Mouse (Mus musculus): ENCODE measurements around the gene Etl4. TPM values are rescaled to one million over a fixed set of nuclear protein-coding genes. Genes with fewer than 3 reads are reported as not detected.
A peak's percentile ranks its signal among the peaks of the same experiment; 100 is the strongest.

The Etl4 gene
- polyA plus RNA-seq (2015; fragmentation: Nextera tagmentation; extraction: Ambion mirVana): 12.4 and 13.8 TPM in 2 replicates

GRCm38 (mm10) chr2:19909171-19909899, at the start of gene Etl4:
TSS of gene Etl4 (plus strand) at chr2:19909780.
- DNase-seq (ENCODE audit: low spot score): peak; percentile 43
- Histone ChIP-seq H3K4me3 (ENCODE audit: low read depth, low read length) (peak within 1 kb of the TSS; percentile 40), H3K9ac (ENCODE audit: low read length) (peak within 1 kb of the TSS; percentile 43; the same call in 1 of the 2 replicates), H3K4me2 (replicated peaks; ENCODE audit: low read depth) (peak within 1 kb of the TSS; percentile 61), H3K27ac (replicated peaks) (no peak within 1 kb of the TSS), H3K36me3 (ENCODE audit: control insufficient read depth, insufficient read depth, low read length) (no peaks in the 10 kb centered on the region), H3K27me3 (ENCODE audit: control insufficient read depth, insufficient read depth, low read length) (no peaks in the 10 kb centered on the region), H3K9me3 (ENCODE audit: control insufficient read depth, low read length) (no peaks in the 10 kb centered on the region), H3K4me1 (replicated peaks; ENCODE audit: control insufficient read depth, insufficient read depth) (no peaks in the 10 kb centered on the region)
- ATAC-seq (ENCODE audit: low FRiP score, low TSS enrichment): peak; percentile 67; the same call in 1 of the 2 replicates
- TF ChIP-seq CTCF (IDR thresholded peaks at IDR 0.05; ENCODE audit: low read depth): peak; percentile 62
- no peak for TF ChIP-seq EP300 (optimal IDR thresholded peaks at IDR 0.05)
- under 1% methylated on average over 37 of the region's 37 CpGs for WGBS

DNA sequence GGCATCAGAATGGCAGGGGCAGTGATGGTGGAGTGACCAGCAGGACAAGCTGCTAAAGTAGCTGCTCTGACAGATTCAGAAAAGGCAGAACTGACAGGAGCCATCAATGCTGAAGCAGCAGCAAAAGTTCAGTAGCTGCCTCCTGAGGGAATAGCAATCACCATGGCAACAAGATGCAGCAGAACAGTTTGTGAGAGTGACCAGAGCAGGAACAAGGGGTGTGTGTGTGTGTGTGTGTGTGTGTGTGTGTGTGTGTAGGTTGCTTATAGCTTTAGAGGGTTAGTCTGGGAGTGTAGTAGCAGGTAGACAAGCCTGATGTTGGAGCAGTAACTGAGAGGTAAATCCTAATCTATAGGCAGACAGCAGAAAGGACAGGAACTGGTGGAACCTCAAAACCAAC, 40.4 kb upstream of the Etl4 start:
- H3K4me1 ChIP-seq (replicated peaks; ENCODE audit: control insufficient read depth, insufficient read depth): no peaks in the 10 kb centered on the region
- H3K4me2 ChIP-seq (replicated peaks; ENCODE audit: low read depth): no peak overlapping the region
- H3K27ac ChIP-seq (replicated peaks): no peak overlapping the region
- no peaks in the 10 kb centered on the region for H3K27me3 ChIP-seq (ENCODE audit: control insufficient read depth, insufficient read depth, low read length)
- peak; percentile 40; the same call in 1 of the 2 replicates for ATAC-seq (ENCODE audit: low FRiP score, low TSS enrichment)
- TF ChIP-seq EP300 (optimal IDR thresholded peaks at IDR 0.05) (no peak), CTCF (IDR thresholded peaks at IDR 0.05; ENCODE audit: low read depth) (no peak)
- no peak for DNase-seq (ENCODE audit: low spot score)
- H3K9me3 ChIP-seq (ENCODE audit: control insufficient read depth, low read length): no peaks in the 10 kb centered on the region
- H3K4me3 ChIP-seq (ENCODE audit: low read depth, low read length): no peak overlapping the region
- H3K36me3 ChIP-seq (ENCODE audit: control insufficient read depth, insufficient read depth, low read length): no peaks in the 10 kb centered on the region
- no peak overlapping the region for H3K9ac ChIP-seq (ENCODE audit: low read length)

DNA sequence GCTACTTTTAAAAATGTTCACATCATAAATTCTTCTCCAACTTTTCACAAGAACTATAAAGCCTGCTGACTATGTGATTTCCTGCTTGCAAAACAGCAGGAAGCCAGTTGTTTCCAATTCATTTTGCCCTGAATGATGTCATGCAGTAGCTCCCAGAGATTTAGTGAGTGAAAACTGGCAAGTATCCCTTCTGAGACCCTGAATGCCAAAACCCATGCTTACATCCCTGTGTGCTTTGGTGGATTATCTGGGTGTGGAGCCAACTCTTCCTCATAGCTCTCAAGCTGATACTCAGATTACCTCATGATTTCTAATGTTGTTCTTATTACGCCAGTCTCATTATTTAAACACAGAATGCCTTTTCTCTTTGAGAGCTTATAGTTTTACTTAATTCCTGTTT, 37.7 kb upstream of the Etl4 start:
- Histone ChIP-seq H3K9ac (ENCODE audit: low read length) (no peak overlapping the region), H3K27me3 (ENCODE audit: control insufficient read depth, insufficient read depth, low read length) (no peaks in the 10 kb centered on the region), H3K9me3 (ENCODE audit: control insufficient read depth, low read length) (no peaks in the 10 kb centered on the region), H3K36me3 (ENCODE audit: control insufficient read depth, insufficient read depth, low read length) (no peaks in the 10 kb centered on the region), H3K4me2 (replicated peaks; ENCODE audit: low read depth) (no peak overlapping the region), H3K4me3 (ENCODE audit: low read depth, low read length) (no peak overlapping the region), H3K4me1 (replicated peaks; ENCODE audit: control insufficient read depth, insufficient read depth) (no peaks in the 10 kb centered on the region), H3K27ac (replicated peaks) (no peak overlapping the region)
- DNase-seq (ENCODE audit: low spot score) (no peak), ATAC-seq (ENCODE audit: low FRiP score, low TSS enrichment) (no peak)
- 61% methylated on average over 1 of the region's 1 CpGs for WGBS
- TF ChIP-seq CTCF (IDR thresholded peaks at IDR 0.05; ENCODE audit: low read depth) (no peak), EP300 (optimal IDR thresholded peaks at IDR 0.05) (no peak)

- TF ChIP-seq CTCF (IDR thresholded peaks at IDR 0.05; ENCODE audit: low read depth) (peak; percentile 43), EP300 (optimal IDR thresholded peaks at IDR 0.05) (no peak)
- Histone ChIP-seq H3K4me1 (replicated peaks; ENCODE audit: control insufficient read depth, insufficient read depth) (no peaks in the 10 kb centered on the region), H3K9ac (ENCODE audit: low read length) (no peak overlapping the region), H3K27ac (replicated peaks) (no peak overlapping the region), H3K4me3 (ENCODE audit: low read depth, low read length) (no peak overlapping the region), H3K27me3 (ENCODE audit: control insufficient read depth, insufficient read depth, low read length) (no peaks in the 10 kb centered on the region), H3K36me3 (ENCODE audit: control insufficient read depth, insufficient read depth, low read length) (no peaks in the 10 kb centered on the region), H3K9me3 (ENCODE audit: control insufficient read depth, low read length) (no peaks in the 10 kb centered on the region), H3K4me2 (replicated peaks; ENCODE audit: low read depth) (no peak overlapping the region)
- ATAC-seq (ENCODE audit: low FRiP score, low TSS enrichment): no peak
- DNase-seq (ENCODE audit: low spot score): no peak
- WGBS: 52% methylated on average over 4 of the region's 4 CpGs
Measured at GRCm38 (mm10) chr2:19890875-19891274, 18.7 kb upstream of the Etl4 start.

- TF ChIP-seq EP300 (optimal IDR thresholded peaks at IDR 0.05): no peak
- no peak for TF ChIP-seq CTCF (IDR thresholded peaks at IDR 0.05; ENCODE audit: low read depth)
- Histone ChIP-seq H3K9ac (ENCODE audit: low read length) (peak overlapping the region; percentile 43; the same call in 1 of the 2 replicates), H3K9me3 (ENCODE audit: control insufficient read depth, low read length) (no peaks in the 10 kb centered on the region), H3K27ac (replicated peaks) (no peak overlapping the region), H3K27me3 (ENCODE audit: control insufficient read depth, insufficient read depth, low read length) (no peaks in the 10 kb centered on the region), H3K4me2 (replicated peaks; ENCODE audit: low read depth) (peak overlapping the region; percentile 61), H3K4me3 (ENCODE audit: low read depth, low read length) (peak overlapping the region; percentile 40), H3K4me1 (replicated peaks; ENCODE audit: control insufficient read depth, insufficient read depth) (no peaks in the 10 kb centered on the region), H3K36me3 (ENCODE audit: control insufficient read depth, insufficient read depth, low read length) (no peaks in the 10 kb centered on the region)
- WGBS: under 1% methylated on average over 30 of the region's 31 CpGs
- ATAC-seq (ENCODE audit: low FRiP score, low TSS enrichment) (no peak), DNase-seq (ENCODE audit: low spot score) (no peak)
Measured at GRCm38 (mm10) chr2:19909900-19910780, 560 bp downstream of the Etl4 start.
